Mouse (Mus musculus): ENCODE measurements around the gene Tmem104. TPM values are rescaled to one million over a fixed set of nuclear protein-coding genes. Genes with fewer than 3 reads are reported as not detected.

Gene Tmem104
- 7.7 and 9.8 TPM in 2 replicates for polyA plus RNA-seq (2014; fragmentation: Nextera tagmentation; extraction: Ambion mirVana)

- Histone ChIP-seq H3K4me2 (ENCODE audit: low read depth, severe bottlenecking) (peak within 1 kb of the TSS; percentile 85), H3K36me3 (ENCODE audit: control insufficient read depth, insufficient read depth, low read length) (no peaks in the 10 kb centered on the region; the same call in 1 of the 2 replicates), H3K27ac (replicated peaks; ENCODE audit: low read depth, low read length) (0 out of 2 replicates have a peak within 1 kb of the TSS, but pooled peaks have one; percentile 18), H3K4me1 (ENCODE audit: control insufficient read depth, insufficient read depth, low read length) (peaks cover 5% of the 10 kb centered on the region; the same call in 1 of the 2 replicates), H3K27me3 (ENCODE audit: control insufficient read depth, insufficient read depth, low read length) (no peaks in the 10 kb centered on the region), H3K4me3 (ENCODE audit: low read depth, low read length) (peak within 1 kb of the TSS; percentile 57), H3K9ac (ENCODE audit: low read length) (peak within 1 kb of the TSS; percentile 62), H3K9me3 (ENCODE audit: control insufficient read depth, low read length) (no peaks in the 10 kb centered on the region)
- ATAC-seq (ENCODE audit: insufficient number of reproducible peaks, low FRiP score, low TSS enrichment, low read depth): peak; percentile 88
- peak; percentile 99 for DNase-seq (ENCODE audit: low spot score)
- WGBS: under 1% methylated on average over 39 of the region's 39 CpGs
These were observed at the start of gene Tmem104 for GRCm38 (mm10) chr11:115187224-115187639. Tmem104 (plus strand) TSS chr11:115187487.

GRCm38 (mm10) chr11:115138597-115139262 is 48.6 kb upstream of the Tmem104 start:
- Histone ChIP-seq H3K27me3 (ENCODE audit: control insufficient read depth, insufficient read depth, low read length) (no peaks in the 10 kb centered on the region), H3K9ac (ENCODE audit: low read length) (no peak overlapping the region), H3K4me3 (ENCODE audit: low read depth, low read length) (no peak overlapping the region), H3K4me2 (ENCODE audit: low read depth, severe bottlenecking) (no peak overlapping the region), H3K27ac (replicated peaks; ENCODE audit: low read depth, low read length) (no peak overlapping the region), H3K4me1 (ENCODE audit: control insufficient read depth, insufficient read depth, low read length) (no peaks in the 10 kb centered on the region), H3K9me3 (ENCODE audit: control insufficient read depth, low read length) (no peaks in the 10 kb centered on the region), H3K36me3 (ENCODE audit: control insufficient read depth, insufficient read depth, low read length) (no peaks in the 10 kb centered on the region)
- ATAC-seq (ENCODE audit: insufficient number of reproducible peaks, low FRiP score, low TSS enrichment, low read depth) (no peak), DNase-seq (ENCODE audit: low spot score) (no peak)
- 82% methylated on average over 5 of the region's 5 CpGs for WGBS

GRCm38 (mm10) chr11:115141970-115142369 is 45.3 kb upstream of the Tmem104 start:
- DNase-seq (ENCODE audit: low spot score) (no peak), ATAC-seq (ENCODE audit: insufficient number of reproducible peaks, low FRiP score, low TSS enrichment, low read depth) (no peak)
- no peaks in the 10 kb centered on the region for H3K4me1 ChIP-seq (ENCODE audit: control insufficient read depth, insufficient read depth, low read length)
- H3K9me3 ChIP-seq (ENCODE audit: control insufficient read depth, low read length): no peaks in the 10 kb centered on the region
- 84% methylated on average over 2 of the region's 2 CpGs for WGBS
- no peak overlapping the region for H3K4me2 ChIP-seq (ENCODE audit: low read depth, severe bottlenecking)
- H3K4me3 ChIP-seq (ENCODE audit: low read depth, low read length): no peak overlapping the region
- H3K36me3 ChIP-seq (ENCODE audit: control insufficient read depth, insufficient read depth, low read length): no peaks in the 10 kb centered on the region
- no peak overlapping the region for H3K9ac ChIP-seq (ENCODE audit: low read length)
- no peak overlapping the region for H3K27ac ChIP-seq (replicated peaks; ENCODE audit: low read depth, low read length)
- no peaks in the 10 kb centered on the region for H3K27me3 ChIP-seq (ENCODE audit: control insufficient read depth, insufficient read depth, low read length)

- H3K4me3 ChIP-seq (ENCODE audit: low read depth, low read length): no peak overlapping the region
- H3K9me3 ChIP-seq (ENCODE audit: control insufficient read depth, low read length): no peaks in the 10 kb centered on the region
- no peak overlapping the region for H3K4me2 ChIP-seq (ENCODE audit: low read depth, severe bottlenecking)
- ATAC-seq (ENCODE audit: insufficient number of reproducible peaks, low FRiP score, low TSS enrichment, low read depth) (no peak), DNase-seq (ENCODE audit: low spot score) (no peak)
- WGBS: 91% methylated on average over 4 of the region's 4 CpGs
- no peak overlapping the region for H3K9ac ChIP-seq (ENCODE audit: low read length)
- H3K36me3 ChIP-seq (ENCODE audit: control insufficient read depth, insufficient read depth, low read length): no peaks in the 10 kb centered on the region
- H3K27me3 ChIP-seq (ENCODE audit: control insufficient read depth, insufficient read depth, low read length): no peaks in the 10 kb centered on the region
- no peak overlapping the region for H3K27ac ChIP-seq (replicated peaks; ENCODE audit: low read depth, low read length)
- no peaks in the 10 kb centered on the region; the same call in 1 of the 2 replicates for H3K4me1 ChIP-seq (ENCODE audit: control insufficient read depth, insufficient read depth, low read length)
These were observed 39.5 kb upstream of the Tmem104 start for GRCm38 (mm10) chr11:115147813-115148212.

- H3K27me3 ChIP-seq (ENCODE audit: control insufficient read depth, insufficient read depth, low read length): peaks cover 10% of the 10 kb centered on the region
- H3K9me3 ChIP-seq (ENCODE audit: control insufficient read depth, low read length): no peaks in the 10 kb centered on the region
- H3K36me3 ChIP-seq (ENCODE audit: control insufficient read depth, insufficient read depth, low read length): no peaks in the 10 kb centered on the region
- DNase-seq (ENCODE audit: low spot score) (no peak), ATAC-seq (ENCODE audit: insufficient number of reproducible peaks, low FRiP score, low TSS enrichment, low read depth) (no peak)
- H3K4me1 ChIP-seq (ENCODE audit: control insufficient read depth, insufficient read depth, low read length): peaks cover 15% of the 10 kb centered on the region; the same call in 1 of the 2 replicates
- 45% methylated on average over 6 of the region's 6 CpGs for WGBS
- H3K4me3 ChIP-seq (ENCODE audit: low read depth, low read length): no peak overlapping the region
- no peak overlapping the region for H3K4me2 ChIP-seq (ENCODE audit: low read depth, severe bottlenecking)
- no peak overlapping the region for H3K27ac ChIP-seq (replicated peaks; ENCODE audit: low read depth, low read length)
- H3K9ac ChIP-seq (ENCODE audit: low read length): no peak overlapping the region
These were observed 36.5 kb upstream of the Tmem104 start for GRCm38 (mm10) chr11:115150741-115151254.

- 7% methylated on average over 15 of the region's 15 CpGs for WGBS
- ATAC-seq (ENCODE audit: insufficient number of reproducible peaks, low FRiP score, low TSS enrichment, low read depth) (peak; percentile 52; the same call in 1 of the 2 replicates), DNase-seq (ENCODE audit: low spot score) (peak; percentile 90)
- Histone ChIP-seq H3K9ac (ENCODE audit: low read length) (peak overlapping the region; percentile 43), H3K4me1 (ENCODE audit: control insufficient read depth, insufficient read depth, low read length) (peaks cover 15% of the 10 kb centered on the region; the same call in 1 of the 2 replicates), H3K27me3 (ENCODE audit: control insufficient read depth, insufficient read depth, low read length) (peaks cover 14% of the 10 kb centered on the region), H3K36me3 (ENCODE audit: control insufficient read depth, insufficient read depth, low read length) (no peaks in the 10 kb centered on the region), H3K4me2 (ENCODE audit: low read depth, severe bottlenecking) (peak overlapping the region; percentile 58), H3K27ac (replicated peaks; ENCODE audit: low read depth, low read length) (no peak overlapping the region), H3K4me3 (ENCODE audit: low read depth, low read length) (peak overlapping the region; percentile 28), H3K9me3 (ENCODE audit: control insufficient read depth, low read length) (no peaks in the 10 kb centered on the region)
These were observed 35.4 kb upstream of the Tmem104 start for GRCm38 (mm10) chr11:115151755-115152429.

GRCm38 (mm10) chr11:115153088-115153487 is 34.2 kb upstream of the Tmem104 start:
- WGBS: 77% methylated on average over 9 of the region's 9 CpGs

GRCm38 (mm10) chr11:115153699-115154292 is 33.5 kb upstream of the Tmem104 start:
- peaks cover 20% of the 10 kb centered on the region for H3K4me1 ChIP-seq (ENCODE audit: control insufficient read depth, insufficient read depth, low read length)
- peak overlapping the region; percentile 24; the same call in 1 of the 2 replicates for H3K4me3 ChIP-seq (ENCODE audit: low read depth, low read length)
- H3K9ac ChIP-seq (ENCODE audit: low read length): no peak overlapping the region
- H3K36me3 ChIP-seq (ENCODE audit: control insufficient read depth, insufficient read depth, low read length): no peaks in the 10 kb centered on the region
- no peak overlapping the region for H3K27ac ChIP-seq (replicated peaks; ENCODE audit: low read depth, low read length)
- under 1% methylated on average over 35 of the region's 35 CpGs for WGBS
- peaks cover 16% of the 10 kb centered on the region for H3K27me3 ChIP-seq (ENCODE audit: control insufficient read depth, insufficient read depth, low read length)
- ATAC-seq (ENCODE audit: insufficient number of reproducible peaks, low FRiP score, low TSS enrichment, low read depth) (peak; percentile 45), DNase-seq (ENCODE audit: low spot score) (peak; percentile 90)
- H3K9me3 ChIP-seq (ENCODE audit: control insufficient read depth, low read length): no peaks in the 10 kb centered on the region
- peak overlapping the region; percentile 42 for H3K4me2 ChIP-seq (ENCODE audit: low read depth, severe bottlenecking)

More at GRCm38 (mm10) chr11:115153088-115153487, 34.2 kb upstream of the Tmem104 start:
- Histone ChIP-seq H3K36me3 (ENCODE audit: control insufficient read depth, insufficient read depth, low read length) (no peaks in the 10 kb centered on the region), H3K27me3 (ENCODE audit: control insufficient read depth, insufficient read depth, low read length) (peaks cover 16% of the 10 kb centered on the region), H3K9me3 (ENCODE audit: control insufficient read depth, low read length) (no peaks in the 10 kb centered on the region), H3K4me3 (ENCODE audit: low read depth, low read length) (no peak overlapping the region), H3K9ac (ENCODE audit: low read length) (no peak overlapping the region), H3K4me2 (ENCODE audit: low read depth, severe bottlenecking) (no peak overlapping the region), H3K27ac (replicated peaks; ENCODE audit: low read depth, low read length) (no peak overlapping the region), H3K4me1 (ENCODE audit: control insufficient read depth, insufficient read depth, low read length) (peaks cover 19% of the 10 kb centered on the region)
- DNase-seq (ENCODE audit: low spot score): no peak
- ATAC-seq (ENCODE audit: insufficient number of reproducible peaks, low FRiP score, low TSS enrichment, low read depth): no peak

All from limb, embryonic 11.5 days (tissue).